Mouse (Mus musculus): ENCODE data around the gene Mtor.

The Mtor gene

GRCm38 (mm10) chr4:148441931-148442330, 6.5 kb upstream of the Mtor start:
- no peak for DNase-seq (ENCODE audit: low spot score in 2 of 2)

GRCm38 (mm10) chr4:148442598-148442997, 5.8 kb upstream of the Mtor start:
- DNase-seq (ENCODE audit: low spot score in 2 of 2), result no peak

GRCm38 (mm10) chr4:148444250-148444967, 4.0 kb upstream of the Mtor start, which contains the start of gene Ubiad1:
Gene Ubiad1, minus strand, starts transcription at chr4:148444771.
- DNase-seq (ENCODE audit: low spot score in 2 of 2), result peak; percentile 92 to 96

GRCm38 (mm10) chr4:148448853-148449245, 438 bp downstream of the Mtor start:
- peak in 1 of 2 experiments; percentile 44 for DNase-seq (ENCODE audit: low spot score in 2 of 2)

GRCm38 (mm10) chr4:148453707-148454106, 5.3 kb downstream of the Mtor start:
- no peak for DNase-seq (ENCODE audit: low spot score in 2 of 2)

- DNase-seq (ENCODE audit: low spot score in 2 of 2), result no peak
Observed at GRCm38 (mm10) chr4:148455477-148456025, 7.1 kb downstream of the Mtor start.

GRCm38 (mm10) chr4:148460656-148461284, 12.4 kb downstream of the Mtor start:
- DNase-seq (ENCODE audit: low spot score in 2 of 2), result no peak

GRCm38 (mm10) chr4:148461772-148462171, 13.4 kb downstream of the Mtor start:
- no peak for DNase-seq (ENCODE audit: low spot score in 2 of 2)

- DNase-seq (ENCODE audit: low spot score in 2 of 2), result no peak
Observed at GRCm38 (mm10) chr4:148462717-148463116, 14.3 kb downstream of the Mtor start.

GRCm38 (mm10) chr4:148463208-148463960, 15.0 kb downstream of the Mtor start:
- DNase-seq (ENCODE audit: low spot score in 2 of 2), result no peak

- no peak for DNase-seq (ENCODE audit: low spot score in 2 of 2)
Observed at GRCm38 (mm10) chr4:148464301-148464700, 15.9 kb downstream of the Mtor start.

- no peak for DNase-seq (ENCODE audit: low spot score in 2 of 2)
Observed at GRCm38 (mm10) chr4:148464869-148465268, 16.5 kb downstream of the Mtor start.

- no peak for DNase-seq (ENCODE audit: low spot score in 2 of 2)
Observed at GRCm38 (mm10) chr4:148466511-148467079, 18.2 kb downstream of the Mtor start.

- DNase-seq (ENCODE audit: low spot score in 2 of 2), result no peak
Observed at GRCm38 (mm10) chr4:148468396-148468795, 20.0 kb downstream of the Mtor start.

- no peak for DNase-seq (ENCODE audit: low spot score in 2 of 2)
Observed at GRCm38 (mm10) chr4:148469487-148470252, 21.3 kb downstream of the Mtor start.

- no peak for DNase-seq (ENCODE audit: low spot score in 2 of 2)
Observed at GRCm38 (mm10) chr4:148471363-148471806, 23.0 kb downstream of the Mtor start.

- no peak for DNase-seq (ENCODE audit: low spot score in 2 of 2)
Observed at GRCm38 (mm10) chr4:148472436-148473174, 24.2 kb downstream of the Mtor start.

- no peak for DNase-seq (ENCODE audit: low spot score in 2 of 2)
Observed at GRCm38 (mm10) chr4:148473496-148473895, 25.1 kb downstream of the Mtor start.

- DNase-seq (ENCODE audit: low spot score in 2 of 2), result no peak
Observed at GRCm38 (mm10) chr4:148480245-148480644, 31.8 kb downstream of the Mtor start.

GRCm38 (mm10) chr4:148481557-148482168, 33.3 kb downstream of the Mtor start:
- DNase-seq (ENCODE audit: low spot score in 2 of 2), result no peak
